In genomic region chr3:10077096-10077841, GRCm38 (mm10) we compare ENCODE assay signal across 13 mouse cellular contexts. TPM values are rescaled to one million over a fixed set of nuclear protein-coding genes. Genes with fewer than 3 reads are reported as not detected.
DNase-seq lines count a peak whose midpoint lies in the region; ATAC-seq and TF ChIP-seq lines count a peak whose summit lies in the region.
"Had no signal": no experiment of that assay in that cellular context is flagged by ENCODE, and none has a peak within 500 bp of the region (broad histone marks: within the 10 kb centered on the region; RNA-seq: fewer than 3 reads in every experiment).

No protein-coding gene starts in this region.

- 0 out of 2 replicates have a peak overlapping the region, but pooled peaks have one; percentile 25 for H3K27ac ChIP-seq in testis, adult 2 months (ENCODE audit: control insufficient read depth, insufficient read depth, low read depth, low read length)
- peak overlapping the region; percentile 57 for H3K27ac ChIP-seq in heart, embryonic 16.5 days (ENCODE audit: low read length)
- H3K27ac ChIP-seq: embryonic facial prominence, embryonic 13.5 days had no signal

- no peaks in the 10 kb centered on the region for H3K9me3 ChIP-seq in heart, embryonic 16.5 days (replicated peaks; ENCODE audit: control insufficient read depth, low read length)
- H3K9me3 ChIP-seq: embryonic facial prominence, embryonic 13.5 days had no signal

- no peaks in the 10 kb centered on the region for H3K27me3 ChIP-seq in testis, adult 2 months (ENCODE audit: control insufficient read depth, insufficient read depth, low read length)
- H3K27me3 ChIP-seq in heart, embryonic 16.5 days (ENCODE audit: control insufficient read depth, insufficient read depth, low read length), result no peaks in the 10 kb centered on the region
- H3K27me3 ChIP-seq: embryonic facial prominence, embryonic 13.5 days had no signal

- peak; percentile 88 for ATAC-seq in common myeloid progenitor, adult 5-6 weeks (replicated peaks; ENCODE audit: low read depth, poor library complexity, severe bottlenecking)
- ATAC-seq in heart, embryonic 16.5 days (replicated peaks; ENCODE audit: extremely low read depth, insufficient read depth, low FRiP score), result peak; percentile 67; the same call in 1 of the 2 replicates
- no peak for ATAC-seq in erythroblast, adult 5-6 weeks (replicated peaks; ENCODE audit: low FRiP score, poor library complexity, severe bottlenecking)

- DNase-seq in testis, postnatal 10 days (ENCODE audit: low spot score), result no peak
- no peak for DNase-seq in ovary, postnatal 14 days (ENCODE audit: low spot score)
- DNase-seq in right cerebral cortex, postnatal 36 days (ENCODE audit: low spot score in 2 of 2), result no peak
- DNase-seq: adrenal gland, postnatal 25 days; cerebellum, postnatal 14 days; kidney, adult 8-10 months; lung, postnatal 4 days; thymus, postnatal 4 days had no signal

- H3K4me2 ChIP-seq in heart, embryonic 16.5 days (ENCODE audit: low read depth, low read length), result no peak overlapping the region
- H3K4me2 ChIP-seq: embryonic facial prominence, embryonic 13.5 days had no signal

- no peak overlapping the region for H3K4me3 ChIP-seq in testis, adult 2 months (ENCODE audit: control insufficient read depth, low read depth, low read length)
- H3K4me3 ChIP-seq in heart, embryonic 16.5 days (ENCODE audit: low read length), result no peak overlapping the region
- H3K4me3 ChIP-seq: embryonic facial prominence, embryonic 13.5 days had no signal

- TF ChIP-seq CTCF in testis, adult 2 months (IDR thresholded peaks at IDR 0.05; ENCODE audit: control insufficient read depth, insufficient read depth, insufficient replicate concordance, low read depth, low read length), result no peak

- H3K9ac ChIP-seq in heart, embryonic 16.5 days (ENCODE audit: low read length), result no peak overlapping the region
- H3K9ac ChIP-seq: embryonic facial prominence, embryonic 13.5 days had no signal

- H3K36me3 ChIP-seq in testis, adult 2 months (ENCODE audit: control insufficient read depth, insufficient read depth, low read length), result no peaks in the 10 kb centered on the region
- H3K36me3 ChIP-seq in heart, embryonic 16.5 days (ENCODE audit: control insufficient read depth, insufficient read depth), result no peaks in the 10 kb centered on the region
- H3K36me3 ChIP-seq: embryonic facial prominence, embryonic 13.5 days had no signal

- TF ChIP-seq POLR2A in testis, adult 2 months (IDR thresholded peaks at IDR 0.05; ENCODE audit: control insufficient read depth, low read depth, low read length), result no peak

- H3K4me1 ChIP-seq in testis, adult 2 months (ENCODE audit: control insufficient read depth, insufficient read depth, low read length), result no peaks in the 10 kb centered on the region
- no peaks in the 10 kb centered on the region; the same call in 1 of the 2 replicates for H3K4me1 ChIP-seq in heart, embryonic 16.5 days (ENCODE audit: control insufficient read depth, insufficient read depth, low read length)

- WGBS in heart, embryonic 16.5 days, result 70% methylated on average over 6 of the region's 6 CpGs

RNA-seq across cellular contexts. Expression of gene Gm9833, which starts 10.6 kb away (rescaled TPM):
- polyA plus RNA-seq in testis, adult 2 months (2012; rRNA removed), result 2.2 and 3.3 TPM in 2 replicates
- 11.1 and 13.6 TPM in 2 replicates for total RNA-seq in common myeloid progenitor, adult 5-6 weeks (2017)
- 2.5 and 3.5 TPM in 2 replicates for polyA plus RNA-seq in heart, embryonic 16.5 days (2015; fragmentation: Nextera tagmentation; extraction: Ambion mirVana)
- 3.3 and 3.8 TPM in 2 replicates for total RNA-seq in erythroblast, adult 5-6 weeks (2015; ENCODE audit: low replicate concordance)
- 4.2 and 5.6 TPM in 2 replicates for total RNA-seq in erythroblast, adult 5-6 weeks (2017; ENCODE audit: low replicate concordance)
